Mouse (Mus musculus) stomach, embryonic 16.5 days (tissue): ENCODE measurements around the gene Ivd. TPM values are rescaled to one million over a fixed set of nuclear protein-coding genes. Genes with fewer than 3 reads are reported as not detected.

Experiments
- ATAC-seq: fragments of 200-750 bp; cut with Nextera tagmentation; 2 replicates; pipeline ENCODE4 v1.8.0; 2017; ENCODE audit warnings: moderate number of reproducible peaks, moderate TSS enrichment; ENCODE audit not compliant: insufficient read depth, low FRiP score
- H3K27ac ChIP-seq: fragments of 300-500 bp; sonication (generic); 2 replicates; pipeline ENCODE4 v1.5.1; 2014; ENCODE audit warnings: low read length
- H3K27me3 ChIP-seq: fragments of 300-500 bp; sonication (generic); 2 replicates; pipeline ENCODE4 v1.6.1; 2014; ENCODE audit warnings: low read length, control low read depth, mixed read lengths; ENCODE audit not compliant: control insufficient read depth, insufficient read depth
- H3K36me3 ChIP-seq: fragments of 300-500 bp; sonication (generic); 2 replicates; pipeline ENCODE4 v1.6.1; 2014; ENCODE audit warnings: low read length; ENCODE audit not compliant: control insufficient read depth, insufficient read depth
- H3K4me1 ChIP-seq: fragments of 300-500 bp; sonication (generic); 2 replicates; pipeline ENCODE4 v1.6.1; 2014; ENCODE audit warnings: low read length, control low read depth, mixed read lengths; ENCODE audit not compliant: control insufficient read depth, insufficient read depth
- H3K4me2 ChIP-seq: fragments of 300-500 bp; sonication (generic); 2 replicates; pipeline ENCODE4 v1.6.1; 2014; ENCODE audit warnings: low read depth, low read length, mixed read lengths
- H3K4me3 ChIP-seq: fragments of 300-500 bp; sonication (generic); replicated peaks from 2 replicates; pipeline ENCODE4 v1.5.1; 2014; ENCODE audit warnings: mild to moderate bottlenecking, low read length
- H3K9ac ChIP-seq: fragments of 300-500 bp; sonication (generic); 2 replicates; pipeline ENCODE4 v1.6.1; 2014; ENCODE audit warnings: low read length
- H3K9me3 ChIP-seq: fragments of 300-500 bp; sonication (generic); replicated peaks from 2 replicates; pipeline ENCODE4 v1.6.1; 2016; ENCODE audit warnings: low read length, control low read depth; ENCODE audit not compliant: control insufficient read depth
- WGBS: fragments of 180-500 bp; shearing (Covaris S2); extraction: QIAGEN DNeasy Blood & Tissue Kit; methylation state at CpG from one replicate; pipeline ENCODE4 v1.1.7; 2014; 5-methylcytosine and 5-hydroxymethylcytosine counted together
- polyA plus RNA-seq: library from polyadenylated mRNA; unstranded; fragments of >200 nt; fragmentation: Nextera tagmentation; extraction: Ambion mirVana; gene quantifications from 2 replicates; pipeline ENCODE4 v1.2.1, GENCODE M21; 2015

Gene Ivd
- polyA plus RNA-seq, 1 experiment from 2014 or later: 64.3 TPM

DNA sequence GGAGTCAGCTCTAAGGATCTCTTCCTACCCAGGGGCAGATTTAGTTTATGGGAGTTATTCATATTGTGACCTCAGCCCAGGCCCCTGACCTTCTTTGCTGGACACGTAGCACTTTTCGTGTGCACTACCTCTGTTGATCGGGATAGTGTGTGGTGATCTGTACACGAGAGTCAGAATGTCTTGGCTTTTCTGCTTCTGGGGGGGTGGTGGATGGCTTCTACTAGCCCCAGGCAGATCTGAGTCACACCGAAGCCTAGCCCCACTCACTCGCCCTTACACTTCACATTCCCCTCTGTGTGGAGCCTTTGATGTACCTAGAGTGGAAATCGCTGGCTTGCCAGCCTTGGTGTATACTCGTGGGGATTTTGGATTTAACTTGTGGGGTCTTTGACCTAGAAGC, 51.0 kb downstream of the Ivd start:
- no peak overlapping the region for H3K4me2 ChIP-seq
- no peak for ATAC-seq
- 75% methylated on average over 8 of the region's 8 CpGs for WGBS
- H3K27ac ChIP-seq: no peak overlapping the region
- H3K9me3 ChIP-seq: no peaks in the 10 kb centered on the region
- H3K36me3 ChIP-seq: 0 out of 2 replicates have a peak, but pooled peaks cover 3% of the 10 kb centered on the region
- no peak overlapping the region; the same call in 1 of the 2 replicates for H3K9ac ChIP-seq
- no peak overlapping the region for H3K4me3 ChIP-seq
- H3K27me3 ChIP-seq: no peaks in the 10 kb centered on the region
- peaks cover 13% of the 10 kb centered on the region for H3K4me1 ChIP-seq

- Histone ChIP-seq H3K9ac (no peak overlapping the region), H3K27ac (no peak overlapping the region)
These were observed 52.0 kb downstream of the Ivd start for GRCm38 (mm10) chr2:118913551-118914276.

GRCm38 (mm10) chr2:118914685-118915084, 52.9 kb downstream of the Ivd start:
- no peak overlapping the region for H3K27ac ChIP-seq
- H3K9me3 ChIP-seq: no peaks in the 10 kb centered on the region
- H3K9ac ChIP-seq: no peak overlapping the region
- H3K27me3 ChIP-seq: no peaks in the 10 kb centered on the region
- H3K36me3 ChIP-seq: 0 out of 2 replicates have a peak, but pooled peaks cover 3% of the 10 kb centered on the region
- ATAC-seq: no peak
- 62% methylated on average over 8 of the region's 8 CpGs for WGBS
- no peak overlapping the region for H3K4me2 ChIP-seq
- H3K4me1 ChIP-seq: peaks cover 13% of the 10 kb centered on the region
- no peak overlapping the region for H3K4me3 ChIP-seq

More at GRCm38 (mm10) chr2:118913551-118914276, 52.0 kb downstream of the Ivd start:
- 42% methylated on average over 11 of the region's 11 CpGs for WGBS
- Histone ChIP-seq H3K36me3 (0 out of 2 replicates have a peak, but pooled peaks cover 3% of the 10 kb centered on the region), H3K4me1 (peaks cover 13% of the 10 kb centered on the region), H3K4me2 (peak overlapping the region; percentile 14; the same call in 1 of the 2 replicates), H3K4me3 (no peak overlapping the region), H3K9me3 (no peaks in the 10 kb centered on the region), H3K27me3 (no peaks in the 10 kb centered on the region)
- no peak for ATAC-seq

DNA sequence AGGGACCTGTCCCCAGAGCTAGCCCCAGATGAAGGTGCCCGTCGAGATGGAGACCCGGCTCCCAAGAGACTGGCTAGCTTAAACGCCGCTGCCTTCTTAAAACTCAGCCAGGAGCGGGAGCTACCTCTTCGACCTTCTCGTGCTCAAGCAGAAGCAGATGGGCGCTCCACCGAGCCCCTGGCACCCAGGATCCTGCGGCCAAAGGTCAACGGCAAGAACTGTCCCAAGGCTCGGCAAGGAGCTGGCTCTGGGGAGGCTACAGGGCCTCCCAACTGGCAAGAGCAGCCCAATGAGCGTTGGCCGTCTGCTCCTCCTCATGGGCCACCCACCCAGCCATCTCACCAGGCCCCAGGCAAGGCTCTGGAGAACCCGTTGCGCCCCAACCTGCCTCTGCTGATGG, 54.7 kb downstream of the Ivd start:
- 88% methylated on average over 17 of the region's 17 CpGs for WGBS
- Histone ChIP-seq H3K9me3 (no peaks in the 10 kb centered on the region), H3K27me3 (no peaks in the 10 kb centered on the region), H3K9ac (no peak overlapping the region), H3K4me1 (peaks cover 13% of the 10 kb centered on the region), H3K4me2 (no peak overlapping the region), H3K36me3 (0 out of 2 replicates have a peak, but pooled peaks cover 3% of the 10 kb centered on the region), H3K27ac (no peak overlapping the region), H3K4me3 (no peak overlapping the region)
- no peak for ATAC-seq

DNA sequence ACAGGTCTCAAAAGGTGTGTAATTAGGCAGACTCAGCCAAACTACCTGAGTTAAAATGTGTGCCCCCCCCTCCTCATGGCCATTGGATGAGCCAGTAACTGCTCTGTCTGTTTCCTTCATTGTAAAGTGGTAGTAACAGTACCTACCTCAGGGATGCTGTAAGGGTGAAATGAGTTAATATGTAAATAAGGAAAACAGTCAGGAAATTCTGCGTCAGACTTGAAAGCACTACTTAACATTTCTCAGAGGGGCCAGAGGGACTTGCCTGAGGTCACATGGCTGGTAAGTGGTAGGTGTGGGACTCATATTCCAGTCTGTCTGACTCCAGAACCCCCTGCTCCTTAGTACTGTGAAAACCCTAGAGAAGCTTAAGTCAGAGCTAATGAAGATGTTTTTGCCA, 56.8 kb downstream of the Ivd start:
- Histone ChIP-seq H3K27ac (no peak overlapping the region), H3K9me3 (no peaks in the 10 kb centered on the region), H3K4me2 (no peak overlapping the region), H3K9ac (no peak overlapping the region), H3K4me1 (peaks cover 7% of the 10 kb centered on the region), H3K36me3 (0 out of 2 replicates have a peak, but pooled peaks cover 12% of the 10 kb centered on the region), H3K27me3 (no peaks in the 10 kb centered on the region), H3K4me3 (no peak overlapping the region)
- 59% methylated on average over 1 of the region's 1 CpGs for WGBS
- ATAC-seq: no peak

GRCm38 (mm10) chr2:118920428-118920827, 58.7 kb downstream of the Ivd start:
- Histone ChIP-seq H3K4me2 (no peak overlapping the region), H3K4me1 (no peaks in the 10 kb centered on the region), H3K36me3 (0 out of 2 replicates have a peak, but pooled peaks cover 12% of the 10 kb centered on the region), H3K9me3 (no peaks in the 10 kb centered on the region), H3K9ac (no peak overlapping the region), H3K4me3 (no peak overlapping the region), H3K27ac (no peak overlapping the region), H3K27me3 (no peaks in the 10 kb centered on the region)
- 80% methylated on average over 3 of the region's 3 CpGs for WGBS
- ATAC-seq: no peak

DNA sequence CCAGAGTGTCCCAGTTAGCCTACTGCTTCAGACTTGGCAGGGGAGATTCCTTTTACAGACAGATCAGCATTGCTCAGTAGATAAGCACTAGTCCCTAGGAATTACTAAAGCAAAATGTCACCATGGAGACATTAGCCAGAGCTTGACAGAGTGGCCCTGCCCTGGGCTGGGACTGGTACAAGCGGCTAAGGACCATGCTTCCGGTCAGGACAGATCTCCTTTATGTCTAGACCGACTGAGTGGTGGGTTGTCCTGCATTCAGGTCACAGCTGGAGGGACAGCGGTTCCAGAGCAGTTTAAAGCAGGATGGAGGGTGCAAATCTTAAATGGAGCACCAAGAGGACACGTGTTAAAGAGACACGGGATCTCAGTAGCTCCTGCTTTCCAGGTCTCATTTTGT, 64.2 kb downstream of the Ivd start:
- WGBS: 2% methylated on average over 6 of the region's 6 CpGs
- Histone ChIP-seq H3K36me3 (0 out of 2 replicates have a peak, but pooled peaks cover 10% of the 10 kb centered on the region), H3K4me1 (peaks cover 21% of the 10 kb centered on the region), H3K9me3 (no peaks in the 10 kb centered on the region), H3K4me3 (peak overlapping the region; percentile 67), H3K27me3 (no peaks in the 10 kb centered on the region), H3K4me2 (peak overlapping the region; percentile 77), H3K9ac (peak overlapping the region; percentile 84), H3K27ac (no peak overlapping the region)
- ATAC-seq: peak; percentile 49

- 1% methylated on average over 40 of the region's 47 CpGs for WGBS
- Histone ChIP-seq H3K9me3 (no peaks in the 10 kb centered on the region), H3K27ac (peak within 1 kb of the TSS; percentile 61), H3K9ac (peak within 1 kb of the TSS; percentile 84), H3K36me3 (0 out of 2 replicates have a peak, but pooled peaks cover 10% of the 10 kb centered on the region), H3K4me2 (peak within 1 kb of the TSS; percentile 77), H3K4me3 (peak within 1 kb of the TSS; percentile 67), H3K27me3 (no peaks in the 10 kb centered on the region), H3K4me1 (peaks cover 21% of the 10 kb centered on the region)
- peak; percentile 95 for ATAC-seq
These were observed 64.7 kb downstream of the Ivd start, which contains the start of gene Chst14 for GRCm38 (mm10) chr2:118926361-118926997. TSS of gene Chst14 (plus strand) at chr2:118926496.
